Mouse (Mus musculus): Measurements from ENCODE around the gene Cisd1.

The Cisd1 gene

GRCm38 (mm10) chr10:71348637-71349280 lies 4.0 kb upstream of the Cisd1 start:
- peak in 1 of 2 experiments; percentile 17 for DNase-seq

- DNase-seq, result peak; percentile 58 to 64
Observed at GRCm38 (mm10) chr10:71347964-71348636, 3.3 kb upstream of the Cisd1 start.

GRCm38 (mm10) chr10:71347509-71347949 lies 2.8 kb upstream of the Cisd1 start, which contains the start of gene Ipmk:
Ipmk (plus strand) TSS chr10:71347763.
- DNase-seq, result peak; percentile 99 to 100

- no peak for DNase-seq
Observed at GRCm38 (mm10) chr10:71346722-71347508, 2.2 kb upstream of the Cisd1 start.

GRCm38 (mm10) chr10:71346106-71346505 lies 1.4 kb upstream of the Cisd1 start:
- DNase-seq, result no peak

- no peak for DNase-seq
Observed at GRCm38 (mm10) chr10:71343567-71344265, 1.0 kb downstream of the Cisd1 start.

GRCm38 (mm10) chr10:71343130-71343529 lies 1.6 kb downstream of the Cisd1 start:
- no peak for DNase-seq

GRCm38 (mm10) chr10:71342030-71342805 lies 2.5 kb downstream of the Cisd1 start:
- peak; percentile 48 to 64 for DNase-seq

- DNase-seq, result no peak
Observed at GRCm38 (mm10) chr10:71341290-71341689, 3.5 kb downstream of the Cisd1 start.

- DNase-seq, result no peak
Observed at GRCm38 (mm10) chr10:71340195-71340594, 4.6 kb downstream of the Cisd1 start.

GRCm38 (mm10) chr10:71339463-71339862 lies 5.3 kb downstream of the Cisd1 start:
- no peak for DNase-seq

- no peak for DNase-seq
Observed at GRCm38 (mm10) chr10:71338156-71338905, 6.4 kb downstream of the Cisd1 start.

- DNase-seq, result no peak
Observed at GRCm38 (mm10) chr10:71337733-71338132, 7.0 kb downstream of the Cisd1 start.

- DNase-seq, result no peak
Observed at GRCm38 (mm10) chr10:71332859-71333258, 11.9 kb downstream of the Cisd1 start.

GRCm38 (mm10) chr10:71332376-71332775 lies 12.4 kb downstream of the Cisd1 start:
- no peak for DNase-seq

GRCm38 (mm10) chr10:71331908-71332307 lies 12.8 kb downstream of the Cisd1 start:
- no peak for DNase-seq

GRCm38 (mm10) chr10:71330070-71330469 lies 14.7 kb downstream of the Cisd1 start:
- no peak for DNase-seq

GRCm38 (mm10) chr10:71329295-71329694 lies 15.5 kb downstream of the Cisd1 start:
- no peak for DNase-seq

GRCm38 (mm10) chr10:71328870-71329269 lies 15.9 kb downstream of the Cisd1 start:
- DNase-seq, result no peak

- DNase-seq, result no peak
Observed at GRCm38 (mm10) chr10:71328382-71328781, 16.4 kb downstream of the Cisd1 start.

GRCm38 (mm10) chr10:71327386-71327785 lies 17.4 kb downstream of the Cisd1 start:
- DNase-seq, result no peak

Measured in lung, adult 18-20 months (tissue).